Mouse (Mus musculus) MEL (cell line): ENCODE data around the gene Cavin4. TPM values are rescaled to one million over a fixed set of nuclear protein-coding genes. Genes with fewer than 3 reads are reported as not detected.

Source experiments
- DNase-seq: peaks from one replicate; pipeline ENCODE4 v3.0.0; 2011; ENCODE audit warnings: low read depth, low spot score
- H3K27ac ChIP-seq: 2 replicates; pipeline ENCODE4 v1.5.1; 2012; ENCODE audit warnings: low read depth, mild to moderate bottlenecking, control low read depth, low read length, moderate library complexity; ENCODE audit not compliant: control insufficient read depth
- H3K27me3 ChIP-seq, 2 experiments: fragments of 150-350 bp in 1 of 2; sonication (generic) in 1 of 2; 2 replicates each; pipeline ENCODE4 v1.6.1; 2012; ENCODE audit warnings: low read length in 2 of 2, mild to moderate bottlenecking in 2 of 2, improper control_type of control experiment in 1 of 2, moderate library complexity in 1 of 2; ENCODE audit not compliant: insufficient read depth in 2 of 2, control insufficient read depth in 1 of 2
- H3K36me3 ChIP-seq, 2 experiments: 2 replicates each; pipeline ENCODE4 v1.6.1; 2012 to 2014; ENCODE audit warnings: low read length in 2 of 2, improper control_type of control experiment in 1 of 2, inconsistent platforms in 1 of 2, mild to moderate bottlenecking in 1 of 2; ENCODE audit not compliant: insufficient read depth in 2 of 2, control insufficient read depth in 1 of 2
- H3K4me1 ChIP-seq, 2 experiments: fragments of 150-350 bp in 1 of 2; sonication (generic) in 1 of 2; 2 replicates each; pipeline ENCODE4 v1.6.1; 2012; ENCODE audit warnings: low read length in 2 of 2, improper control_type of control experiment in 1 of 2, mild to moderate bottlenecking in 1 of 2; ENCODE audit not compliant: insufficient read depth in 2 of 2, control insufficient read depth in 1 of 2
- H3K4me3 ChIP-seq, 2 experiments: fragments of 150-350 bp in 1 of 2; sonication (generic) in 1 of 2; 2 replicates each; pipeline ENCODE4 v1.5.1; 2012; ENCODE audit warnings: low read depth in 2 of 2, low read length in 2 of 2, mild to moderate bottlenecking in 2 of 2, moderate library complexity in 2 of 2, control low read depth in 1 of 2, improper control_type of control experiment in 1 of 2; ENCODE audit not compliant: control insufficient read depth in 1 of 2, insufficient read depth in 1 of 2
- H3K79me2 ChIP-seq: 2 replicates; pipeline ENCODE4 v1.6.1; 2012; ENCODE audit warnings: mild to moderate bottlenecking, low read length, moderate library complexity; ENCODE audit not compliant: control insufficient read depth, poor library complexity, insufficient read depth
- H3K9ac ChIP-seq: 2 replicates; pipeline ENCODE4 v1.6.1; 2012; ENCODE audit warnings: low read depth, mild to moderate bottlenecking, control low read depth, low read length, moderate library complexity; ENCODE audit not compliant: control insufficient read depth, poor library complexity, severe bottlenecking
- H3K9me3 ChIP-seq: fragments of 150-350 bp; sonication (generic); replicated peaks from 2 replicates; pipeline ENCODE4 v1.6.1; 2012; ENCODE audit warnings: mild to moderate bottlenecking, low read length, improper control_type of control experiment, moderate library complexity; ENCODE audit not compliant: insufficient read depth
- CHD1 ChIP-seq: IDR thresholded peaks from 2 replicates; pipeline ENCODE4 v1.6.1; 2012; ENCODE audit warnings: low read depth, mild to moderate bottlenecking, inconsistent platforms, low read length, improper control_type of control experiment
- CHD2 ChIP-seq: IDR thresholded peaks from 2 replicates; pipeline ENCODE4 v1.6.1; 2011; ENCODE audit warnings: low read length, improper control_type of control experiment
- CTCF ChIP-seq, 3 experiments: IDR thresholded peaks in 2 of 3; conservative IDR thresholded peaks in 1 of 3; 2 replicates each; pipeline ENCODE4 v1.5.1; 2011 to 2012; ENCODE audit warnings: low read length in 3 of 3, low read depth in 2 of 3, mild to moderate bottlenecking in 2 of 3, improper control_type of control experiment in 1 of 3, inconsistent platforms in 1 of 3, mixed read lengths in 1 of 3, moderate library complexity in 1 of 3; ENCODE audit not compliant: control insufficient read depth in 1 of 3, insufficient read depth in 1 of 3, poor library complexity in 1 of 3, severe bottlenecking in 1 of 3
- ELF1 ChIP-seq: IDR thresholded peaks from 2 replicates; pipeline ENCODE4 v1.6.1; 2014; ENCODE audit warnings: low read depth, mild to moderate bottlenecking, inconsistent platforms, low read length, improper control_type of control experiment, moderate library complexity
- ETS1 ChIP-seq: IDR thresholded peaks from 2 replicates; pipeline ENCODE4 v1.6.1; 2012; ENCODE audit warnings: low read depth, mild to moderate bottlenecking, inconsistent platforms, low read length, improper control_type of control experiment, moderate library complexity
- MEF2A ChIP-seq: IDR thresholded peaks from 2 replicates; pipeline ENCODE4 v1.6.1; 2014; ENCODE audit warnings: low read depth, mild to moderate bottlenecking, inconsistent platforms, low read length, improper control_type of control experiment; ENCODE audit not compliant: poor library complexity, insufficient replicate concordance, severe bottlenecking; ENCODE audit errors: extremely low read depth
- MXI1 ChIP-seq: IDR thresholded peaks from 2 replicates; pipeline ENCODE4 v1.6.1; 2011; ENCODE audit warnings: mild to moderate bottlenecking, low read depth, low read length, improper control_type of control experiment
- MYB ChIP-seq: IDR thresholded peaks from 2 replicates; pipeline ENCODE4 v1.6.1; 2011; ENCODE audit warnings: mild to moderate bottlenecking, low read depth, low read length, improper control_type of control experiment
- NRF1 ChIP-seq: IDR thresholded peaks from 2 replicates; pipeline ENCODE4 v1.6.1; 2014; ENCODE audit warnings: low read depth, mild to moderate bottlenecking, inconsistent platforms, low read length, improper control_type of control experiment, moderate library complexity; ENCODE audit not compliant: poor library complexity, insufficient read depth, severe bottlenecking
- POLR2A ChIP-seq, 2 experiments: IDR thresholded peaks; 2 replicates each; pipeline ENCODE4 v1.6.1; 2011 to 2012; ENCODE audit warnings: low read length in 2 of 2, mild to moderate bottlenecking in 2 of 2, control low read depth in 1 of 2, improper control_type of control experiment in 1 of 2, low read depth in 1 of 2, moderate library complexity in 1 of 2; ENCODE audit not compliant: control insufficient read depth in 1 of 2, insufficient read depth in 1 of 2, poor library complexity in 1 of 2
- POLR2AphosphoS2 ChIP-seq: IDR thresholded peaks from 2 replicates; pipeline ENCODE4 v1.6.1; 2011; ENCODE audit warnings: low read length, improper control_type of control experiment
- RCOR1 ChIP-seq: IDR thresholded peaks from 2 replicates; pipeline ENCODE4 v1.6.1; 2012; ENCODE audit warnings: low read depth, mild to moderate bottlenecking, inconsistent platforms, low read length, improper control_type of control experiment
- TBP ChIP-seq: IDR thresholded peaks from 2 replicates; pipeline ENCODE4 v1.8.0; 2011; ENCODE audit warnings: low read depth, low read length, improper control_type of control experiment
- UBTF ChIP-seq: IDR thresholded peaks from 2 replicates; pipeline ENCODE4 v1.6.1; 2012; ENCODE audit warnings: low read depth, mild to moderate bottlenecking, inconsistent platforms, low read length, improper control_type of control experiment, moderate library complexity, borderline replicate concordance; ENCODE audit not compliant: insufficient read depth
- USF1 ChIP-seq: IDR thresholded peaks from 2 replicates; pipeline ENCODE4 v1.6.1; 2014; ENCODE audit warnings: low read depth, mild to moderate bottlenecking, inconsistent platforms, low read length, improper control_type of control experiment, moderate library complexity
- ZC3H11A ChIP-seq: IDR thresholded peaks from 2 replicates; pipeline ENCODE4 v1.6.1; 2012; ENCODE audit warnings: low read depth, mild to moderate bottlenecking, inconsistent platforms, low read length, improper control_type of control experiment
- ZKSCAN1 ChIP-seq: IDR thresholded peaks from 2 replicates; pipeline ENCODE4 v1.6.1; 2012; ENCODE audit warnings: low read depth, mild to moderate bottlenecking, inconsistent platforms, low read length, improper control_type of control experiment, moderate library complexity
- ZMIZ1 ChIP-seq: IDR thresholded peaks from 2 replicates; pipeline ENCODE4 v1.6.1; 2012; ENCODE audit warnings: low read depth, mild to moderate bottlenecking, inconsistent platforms, low read length, improper control_type of control experiment, moderate library complexity
- ZNF384 ChIP-seq: IDR thresholded peaks from 2 replicates; pipeline ENCODE4 v1.6.1; 2012; ENCODE audit warnings: low read depth, mild to moderate bottlenecking, inconsistent platforms, low read length, improper control_type of control experiment
- polyA plus RNA-seq, 2 experiments: library from polyadenylated mRNA; stranded (reverse) in 1 of 2; unstranded in 1 of 2; fragments of >175 nt in 1 of 2; fragments of >200 nt in 1 of 2; gene quantifications; 2 replicates each; pipeline versions ENCODE4 v1.2.1 to v1.2.4; 2012; ENCODE audit warnings: low replicate concordance in 2 of 2, low read depth in 1 of 2; ENCODE audit not compliant: insufficient read length in 2 of 2, insufficient read depth in 1 of 2, missing spikeins in 1 of 2
- total RNA-seq: library from RNA; depleted of rRNA; stranded (reverse); fragments of 300-350 nt; gene quantifications from 2 replicates; pipeline ENCODE4 v1.2.3, GENCODE M21; 2012

Gene Cavin4
- total and polyA plus RNA-seq, 3 experiments = not detected

GRCm38 (mm10) chr4:48646143-48646542, 17.2 kb upstream of the Cavin4 start:
- Histone ChIP-seq H3K36me3 (no peaks in the 10 kb centered on the region), H3K4me3 (no peak overlapping the region), H3K27ac (no peak overlapping the region)
- TF ChIP-seq POLR2A (IDR thresholded peaks at IDR 0.05; ENCODE audit: control insufficient read depth in 1 of 2, insufficient read depth in 1 of 2, low read depth in 1 of 2, low read length in 2 of 2, poor library complexity in 1 of 2) = no peak
- TF ChIP-seq RCOR1 = no peak
- no peak for TF ChIP-seq MEF2A
- no peak for TF ChIP-seq ELF1
- no peak for TF ChIP-seq ZC3H11A
- no peak for TF ChIP-seq ZMIZ1
- TF ChIP-seq USF1 = no peak
- TF ChIP-seq CHD2 = no peak
- no peak for TF ChIP-seq MXI1
- no peak for TF ChIP-seq ZNF384
- TF ChIP-seq ZKSCAN1 = no peak
- no peak for TF ChIP-seq NRF1
- no peak for TF ChIP-seq TBP
- no peak for TF ChIP-seq POLR2AphosphoS2
- TF ChIP-seq UBTF = no peak
- no peak for TF ChIP-seq CHD1
- TF ChIP-seq CTCF (IDR thresholded peaks at IDR 0.05 in 2 of 3, conservative IDR thresholded peaks at IDR 0.05 in 1 of 3; ENCODE audit: control insufficient read depth in 1 of 3, insufficient read depth in 1 of 3, low read depth in 2 of 3, low read length in 3 of 3, poor library complexity in 1 of 3, severe bottlenecking in 1 of 3) = no peak
- TF ChIP-seq, all 39 proteins: peak for 0
- Histone ChIP-seq H3K9ac (no peak overlapping the region), H3K27me3 (no peaks in the 10 kb centered on the region), H3K79me2 (no peaks in the 10 kb centered on the region), H3K4me1 (no peaks in the 10 kb centered on the region), H3K9me3 (no peaks in the 10 kb centered on the region)
- no peak for DNase-seq

DNA sequence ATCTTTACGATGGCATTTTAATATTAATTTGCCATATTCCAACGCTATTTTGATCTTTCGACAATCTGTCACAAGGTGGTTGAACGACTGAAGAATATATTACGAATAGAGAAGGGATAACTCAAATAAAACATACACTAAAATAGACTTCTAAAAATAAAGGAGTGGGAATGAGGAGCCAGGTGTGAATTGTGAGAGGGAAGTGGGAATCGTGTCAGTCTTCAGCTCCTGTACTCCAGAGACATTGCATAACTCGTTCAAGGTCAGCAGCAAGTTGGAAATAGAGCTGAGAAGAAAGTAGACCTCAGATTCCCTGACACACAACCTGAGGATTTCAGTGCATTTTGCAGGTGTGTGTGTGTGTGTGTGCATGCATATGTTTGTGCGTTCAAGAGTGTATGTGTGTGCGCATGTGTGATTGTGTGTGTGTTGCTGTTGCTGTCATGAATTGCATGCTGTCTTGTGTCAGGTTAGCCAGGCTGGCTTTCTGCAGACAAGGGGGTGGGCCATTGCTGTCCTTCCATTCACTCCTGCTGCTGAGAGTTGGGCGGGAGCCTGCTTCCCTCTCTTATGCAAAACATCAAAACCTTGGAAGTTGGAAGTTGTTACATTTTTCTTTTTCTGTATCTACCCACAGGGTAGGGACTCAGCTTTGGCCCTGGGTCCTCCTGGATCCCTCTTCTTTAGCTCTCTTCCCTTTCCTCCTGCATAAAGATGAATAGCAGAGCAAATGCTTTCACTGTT, 12.5 kb upstream of the Cavin4 start:
- Histone ChIP-seq H3K9me3 (no peaks in the 10 kb centered on the region), H3K4me3 (no peak overlapping the region), H3K27ac (no peak overlapping the region), H3K27me3 (no peaks in the 10 kb centered on the region), H3K9ac (no peak overlapping the region), H3K4me1 (no peaks in the 10 kb centered on the region), H3K79me2 (no peaks in the 10 kb centered on the region), H3K36me3 (no peaks in the 10 kb centered on the region)
- DNase-seq = no peak
- TF ChIP-seq RCOR1 (no peak), MYB (no peak), ETS1 (no peak)
